23 mouse cellular contexts compared by ENCODE assay signal in genomic region chr13:108536951-108537350, GRCm38 (mm10).
"Had no signal": no experiment of that assay in that cellular context is flagged by ENCODE, and none has a peak within 500 bp of the region (broad histone marks: within the 10 kb centered on the region; RNA-seq: fewer than 3 reads in every experiment).

No protein-coding gene starts in this region.

- ATAC-seq: hindbrain, postnatal 0 days; liver, embryonic 12.5 days had no signal

- H3K9ac ChIP-seq: heart, embryonic 13.5 days; heart, embryonic 15.5 days; hindbrain, embryonic 13.5 days; hindbrain, embryonic 15.5 days; limb, embryonic 13.5 days; limb, embryonic 15.5 days; liver, embryonic 12.5 days; liver, embryonic 14.5 days had no signal

- H3K27me3 ChIP-seq: heart, embryonic 13.5 days; heart, embryonic 15.5 days; hindbrain, embryonic 13.5 days; hindbrain, embryonic 15.5 days; limb, embryonic 13.5 days; limb, embryonic 15.5 days; liver, embryonic 12.5 days had no signal

- DNase-seq: gastrocnemius, postnatal 14 days; gastrocnemius, postnatal 36 days; heart, adult 11 months; heart, adult 2 months; heart, postnatal 14 days; heart, postnatal 36 days; kidney, adult 18-20 months; kidney, postnatal 10 days; kidney, postnatal 25 days; kidney, postnatal 4 days; layer of hippocampus, postnatal 36 days; left cerebral cortex, postnatal 4 days had no signal

- H3K4me3 ChIP-seq: heart, adult 2 months; heart, embryonic 13.5 days; heart, embryonic 15.5 days; hindbrain, embryonic 13.5 days; hindbrain, embryonic 15.5 days; layer of hippocampus, adult 2 months; limb, embryonic 13.5 days; limb, embryonic 15.5 days; liver, embryonic 12.5 days had no signal

- H3K4me1 ChIP-seq: heart, embryonic 15.5 days; hindbrain, embryonic 13.5 days; hindbrain, embryonic 15.5 days; liver, embryonic 12.5 days had no signal

- H3K9me3 ChIP-seq: heart, embryonic 13.5 days; heart, embryonic 15.5 days; hindbrain, embryonic 13.5 days; hindbrain, embryonic 15.5 days; limb, embryonic 13.5 days; limb, embryonic 15.5 days; liver, embryonic 12.5 days had no signal

- H3K4me2 ChIP-seq: heart, embryonic 11.5 days; heart, embryonic 13.5 days; heart, embryonic 15.5 days; hindbrain, embryonic 13.5 days; hindbrain, embryonic 15.5 days; limb, embryonic 13.5 days; limb, embryonic 15.5 days; liver, embryonic 12.5 days had no signal

- H3K36me3 ChIP-seq: heart, embryonic 13.5 days; heart, embryonic 15.5 days; hindbrain, embryonic 13.5 days; hindbrain, embryonic 15.5 days; limb, embryonic 13.5 days; limb, embryonic 15.5 days; liver, embryonic 12.5 days had no signal

- H3K27ac ChIP-seq: heart, adult 2 months; heart, embryonic 13.5 days; heart, embryonic 15.5 days; hindbrain, embryonic 13.5 days; hindbrain, embryonic 15.5 days; hindbrain, postnatal 0 days; layer of hippocampus, adult 2 months; limb, embryonic 13.5 days; limb, embryonic 15.5 days; liver, embryonic 12.5 days; liver, embryonic 14.5 days had no signal
